Mouse (Mus musculus): ENCODE data around the gene Add2.

The Add2 gene

DNA sequence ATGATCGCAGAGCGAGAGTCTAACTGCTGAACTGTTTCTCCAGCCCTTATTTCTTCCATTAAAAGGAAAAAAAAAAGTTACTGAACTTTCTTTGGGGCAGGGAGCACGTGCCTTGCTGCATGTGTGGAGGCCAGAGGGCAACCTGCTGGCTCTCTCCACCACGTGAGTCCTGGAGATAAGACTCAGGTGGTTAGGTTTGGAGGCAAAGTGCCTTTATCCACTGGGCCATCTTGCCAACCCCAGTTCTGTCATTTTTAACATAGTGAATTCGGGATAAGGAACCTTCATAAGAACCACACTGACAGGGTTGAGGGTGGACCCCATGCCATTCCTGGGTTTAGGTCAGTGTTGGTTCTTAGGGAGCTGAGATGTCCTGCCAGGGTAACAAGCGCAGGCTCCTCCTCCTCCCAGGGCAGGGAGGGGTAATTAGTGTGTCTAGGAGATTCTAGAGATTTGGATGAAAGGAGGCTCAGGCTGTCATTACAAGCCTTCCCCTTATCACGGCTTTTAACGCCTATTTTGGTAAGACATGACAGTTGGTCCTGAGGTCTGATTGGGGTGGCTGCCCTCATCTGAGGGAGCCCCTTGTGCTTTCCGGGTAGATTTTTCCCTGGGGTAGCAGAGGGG is 101.5 kb downstream of the Add2 start:
- in situ Hi-C loops (cut with MboI, MseI): no loop called here

DNA sequence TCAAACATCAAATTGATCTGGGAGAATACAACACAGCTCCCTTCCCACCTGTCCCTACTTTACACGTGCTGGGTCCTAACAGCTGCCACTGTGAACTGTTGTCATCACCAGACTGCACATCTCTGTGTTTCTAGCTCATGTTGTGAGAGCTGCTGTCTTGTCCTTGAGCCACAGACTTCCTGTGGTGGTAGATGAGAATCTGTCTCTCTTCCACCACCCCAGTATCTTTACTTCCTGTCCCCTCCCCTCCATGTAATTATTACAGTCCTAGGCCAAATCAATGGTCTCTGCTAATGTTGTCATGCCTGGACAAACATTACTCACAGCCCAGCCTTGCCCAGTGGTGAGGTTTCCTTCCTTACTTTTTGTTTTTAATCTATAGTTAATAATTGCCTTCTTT is 105.4 kb downstream of the Add2 start:
- in situ Hi-C loops (cut with MboI, MseI): no loop called here

DNA sequence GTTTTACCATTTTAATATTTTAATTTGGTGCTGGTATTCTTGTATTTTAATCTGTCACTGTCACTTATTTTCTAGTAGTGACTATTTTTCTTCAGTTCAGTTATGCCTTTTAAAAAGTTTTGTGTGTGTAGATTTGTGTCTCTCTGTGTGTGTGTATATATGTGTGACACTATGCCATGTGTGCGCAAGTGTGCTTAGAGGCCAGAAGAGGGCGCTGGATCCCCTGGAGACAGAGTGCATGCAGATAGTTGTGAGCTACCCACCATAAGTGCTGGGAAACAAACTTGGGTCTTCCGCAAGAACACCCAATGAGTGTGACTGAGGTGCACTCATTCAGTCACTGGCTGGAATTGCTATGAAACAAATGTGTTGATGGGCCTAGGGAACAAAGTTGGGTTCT is 107.7 kb downstream of the Add2 start:
- in situ Hi-C loops (cut with MboI, MseI): no loop called here

DNA sequence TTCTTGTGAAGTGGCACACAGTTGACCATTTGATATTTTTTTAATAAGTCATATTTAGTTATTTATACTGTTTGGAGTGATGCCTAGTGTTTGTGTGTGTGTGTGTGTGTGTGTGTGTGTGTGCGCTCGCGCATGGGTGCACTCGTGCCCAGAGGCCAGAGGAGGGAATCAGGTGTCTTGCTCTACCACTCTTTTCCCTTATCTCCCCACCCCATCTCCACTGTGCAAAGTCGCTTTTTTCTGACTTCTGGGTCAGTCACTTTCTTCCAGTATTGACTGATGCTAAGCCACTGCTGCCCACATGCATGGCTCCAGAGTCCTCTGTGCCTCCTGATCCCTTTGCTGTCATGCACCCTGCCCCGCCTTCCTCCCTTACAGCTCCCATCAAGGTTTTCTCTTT is 112.8 kb downstream of the Add2 start:
- in situ Hi-C loops (cut with MboI, MseI): loop anchor here (10.0 kb wide), 1 partner anchor 1666 kb away; no protein-coding TSS in a partner anchor

DNA sequence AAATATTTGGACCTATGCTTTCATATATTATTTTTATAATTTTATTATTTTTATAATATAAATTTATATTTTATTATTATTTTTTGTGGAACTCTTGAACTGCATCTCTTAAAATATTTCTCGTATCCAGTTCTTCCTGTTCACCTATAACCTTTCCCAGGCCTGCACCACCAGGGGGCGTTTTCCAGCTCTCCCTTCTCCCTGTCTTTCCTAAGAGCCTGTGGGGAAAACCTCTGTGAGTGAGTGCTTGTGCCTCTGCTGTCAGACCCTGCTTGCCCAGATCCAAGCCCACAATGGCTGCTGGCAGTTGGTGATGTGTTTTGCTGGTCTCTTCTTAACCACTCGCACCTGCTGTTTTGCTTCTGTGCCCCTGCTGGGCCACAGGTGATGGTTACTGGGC is 113.3 kb downstream of the Add2 start:
- in situ Hi-C loops (cut with MboI, MseI): loop anchor here (10.0 kb wide), 1 partner anchor 1667 kb away; no protein-coding TSS in a partner anchor

DNA sequence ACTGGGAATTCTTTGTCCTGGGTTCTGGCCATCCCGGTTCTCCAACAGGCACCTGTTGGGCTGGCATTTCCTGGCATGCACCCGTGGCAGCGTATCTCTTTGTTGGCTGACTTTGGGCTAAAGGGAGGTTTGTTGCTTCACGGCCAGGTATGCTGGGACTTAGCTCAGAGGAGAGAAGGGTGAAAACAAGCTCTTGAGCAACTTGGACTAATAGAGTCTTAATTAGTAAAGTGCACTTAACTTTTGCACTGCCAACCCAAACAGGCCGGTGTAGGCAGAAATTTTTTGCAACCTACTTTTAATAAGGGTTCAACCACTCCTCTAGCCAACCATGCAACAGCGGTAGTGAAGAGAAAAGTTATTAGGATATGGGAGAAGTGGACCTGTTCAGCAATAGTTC is 116.5 kb downstream of the Add2 start:
- in situ Hi-C loops (cut with MboI, MseI): loop anchor here (10.0 kb wide), 1 partner anchor 1670 kb away; no protein-coding TSS in a partner anchor

DNA sequence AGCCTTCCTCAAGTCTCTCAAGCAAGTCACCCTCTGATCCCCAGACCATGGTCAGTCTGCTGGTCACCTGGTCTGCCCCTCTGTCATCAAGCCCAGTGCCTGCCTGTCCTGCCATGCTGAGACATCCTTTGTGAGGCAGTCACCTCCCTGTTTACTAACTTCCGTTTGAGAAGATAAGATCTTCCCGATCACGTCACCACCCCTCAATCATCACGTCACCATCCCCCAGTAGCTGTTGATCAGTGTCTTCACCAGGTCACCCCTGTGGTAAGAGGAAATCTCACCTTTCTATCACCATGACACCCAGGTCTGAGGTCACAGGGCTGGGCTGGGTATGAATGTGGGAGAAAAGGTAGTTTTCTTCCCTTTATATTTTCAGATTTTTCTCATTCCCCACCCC is 120.0 kb downstream of the Add2 start:
- in situ Hi-C loops (cut with MboI, MseI): loop anchor here (10.0 kb wide), 1 partner anchor 1674 kb away; no protein-coding TSS in a partner anchor

DNA sequence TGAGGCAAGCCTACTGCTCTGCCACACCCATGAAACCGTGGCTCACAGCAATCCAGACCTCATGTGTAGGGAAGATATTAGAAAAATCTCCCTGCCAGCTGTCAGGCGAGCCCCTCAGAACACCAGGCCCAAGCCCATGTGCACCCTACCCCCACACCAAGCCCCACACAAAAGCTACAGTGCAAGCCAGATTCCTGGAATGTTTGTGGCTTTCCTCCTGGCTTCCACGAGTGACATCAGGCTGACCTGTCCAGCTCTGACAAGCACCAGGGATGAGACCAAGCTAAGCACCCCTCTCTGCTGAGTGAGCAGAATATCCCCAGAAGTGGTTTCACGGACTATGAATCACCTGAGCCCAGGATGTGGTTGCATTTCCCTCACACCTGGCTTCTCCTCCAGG is 120.5 kb downstream of the Add2 start:
- in situ Hi-C loops (cut with MboI, MseI): loop anchor here (10.0 kb wide), 1 partner anchor 1674 kb away; no protein-coding TSS in a partner anchor

DNA sequence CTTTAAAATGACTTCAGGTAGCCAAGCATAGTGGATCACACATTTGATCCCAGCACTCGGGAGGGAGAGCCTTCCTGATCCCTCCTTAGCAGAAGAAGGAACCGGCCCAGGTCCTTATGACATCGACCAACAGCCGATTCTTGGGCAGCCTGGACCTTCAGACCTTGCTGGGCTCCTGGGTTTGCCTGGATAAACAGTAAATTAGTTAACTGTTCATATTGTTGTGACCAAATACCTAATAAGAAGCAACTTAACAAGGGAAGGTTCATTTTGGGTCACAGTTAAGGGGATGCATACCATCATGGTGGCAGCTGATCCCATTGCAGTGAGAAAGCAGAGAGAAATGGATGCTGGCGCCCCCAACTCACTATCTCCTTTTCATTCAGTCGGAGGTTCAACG is 124.2 kb downstream of the Add2 start:
- in situ Hi-C loops (cut with MboI, MseI): no loop called here

DNA sequence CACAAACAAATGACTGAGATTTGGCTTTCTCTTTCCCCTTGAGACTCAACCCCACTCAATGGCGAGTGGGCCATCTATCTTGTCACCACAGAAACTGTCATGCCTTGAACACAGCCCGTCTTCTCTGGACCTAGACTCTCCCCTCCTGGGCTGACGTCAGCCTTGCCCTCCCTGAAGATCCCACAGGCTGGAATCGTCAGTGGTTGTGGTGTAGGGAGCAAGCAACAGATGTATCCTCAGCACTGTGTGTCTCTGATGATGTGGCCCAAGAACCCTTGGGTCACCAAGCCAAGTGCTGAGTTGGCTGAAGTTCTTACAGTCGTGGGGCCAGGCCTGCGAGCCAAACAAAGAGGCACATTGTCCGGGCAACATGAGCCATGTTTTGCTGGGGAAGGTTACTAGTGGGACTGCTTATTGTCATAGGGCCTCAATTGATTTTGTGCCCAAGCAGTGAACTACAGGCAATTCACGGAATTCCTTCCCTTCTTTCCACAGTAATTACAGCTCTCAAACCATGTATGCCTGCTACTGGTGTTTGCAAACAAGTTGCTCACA is 125.0 kb downstream of the Add2 start:
- in situ Hi-C loops (cut with MboI, MseI): no loop called here

DNA sequence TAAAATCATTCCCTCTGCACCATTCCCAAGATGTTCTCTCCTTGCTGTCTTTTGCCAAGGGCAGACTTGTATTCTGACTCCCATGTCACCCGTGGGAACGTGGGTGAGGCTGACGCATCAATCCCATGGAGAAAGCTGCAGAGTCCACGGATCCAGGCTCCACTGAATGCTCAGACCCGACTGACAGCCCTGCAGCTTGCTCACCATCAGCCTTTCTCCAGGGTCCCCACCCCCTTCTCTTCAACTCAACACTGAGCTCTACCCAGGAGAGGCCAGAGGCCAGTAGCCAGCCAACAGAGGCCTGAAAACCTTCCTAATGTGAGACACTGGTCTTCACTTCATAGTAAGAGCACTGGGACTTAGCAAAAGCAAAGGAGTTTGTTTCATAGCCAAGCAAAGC is 125.5 kb downstream of the Add2 start:
- in situ Hi-C loops (cut with MboI, MseI): no loop called here

DNA sequence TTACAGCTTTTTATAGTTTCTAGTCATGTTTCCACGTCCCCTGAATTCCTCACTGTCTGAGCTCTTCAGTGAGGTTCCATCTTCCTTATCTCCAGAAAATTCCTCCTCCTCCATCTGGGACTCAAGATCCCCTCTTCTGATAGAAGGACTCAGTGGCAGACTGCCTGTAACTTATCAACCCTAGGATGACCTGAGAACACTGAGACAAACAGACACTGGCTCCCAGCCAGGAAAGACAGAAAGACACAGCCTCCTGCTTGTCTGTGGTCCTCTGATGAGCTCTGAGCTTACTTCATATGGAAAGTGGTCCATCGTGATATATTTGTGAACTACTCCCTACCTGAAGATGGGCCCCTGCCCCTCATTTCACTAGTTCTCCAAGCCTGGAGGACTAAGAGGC is 126.0 kb downstream of the Add2 start:
- in situ Hi-C loops (cut with MboI, MseI): no loop called here

DNA sequence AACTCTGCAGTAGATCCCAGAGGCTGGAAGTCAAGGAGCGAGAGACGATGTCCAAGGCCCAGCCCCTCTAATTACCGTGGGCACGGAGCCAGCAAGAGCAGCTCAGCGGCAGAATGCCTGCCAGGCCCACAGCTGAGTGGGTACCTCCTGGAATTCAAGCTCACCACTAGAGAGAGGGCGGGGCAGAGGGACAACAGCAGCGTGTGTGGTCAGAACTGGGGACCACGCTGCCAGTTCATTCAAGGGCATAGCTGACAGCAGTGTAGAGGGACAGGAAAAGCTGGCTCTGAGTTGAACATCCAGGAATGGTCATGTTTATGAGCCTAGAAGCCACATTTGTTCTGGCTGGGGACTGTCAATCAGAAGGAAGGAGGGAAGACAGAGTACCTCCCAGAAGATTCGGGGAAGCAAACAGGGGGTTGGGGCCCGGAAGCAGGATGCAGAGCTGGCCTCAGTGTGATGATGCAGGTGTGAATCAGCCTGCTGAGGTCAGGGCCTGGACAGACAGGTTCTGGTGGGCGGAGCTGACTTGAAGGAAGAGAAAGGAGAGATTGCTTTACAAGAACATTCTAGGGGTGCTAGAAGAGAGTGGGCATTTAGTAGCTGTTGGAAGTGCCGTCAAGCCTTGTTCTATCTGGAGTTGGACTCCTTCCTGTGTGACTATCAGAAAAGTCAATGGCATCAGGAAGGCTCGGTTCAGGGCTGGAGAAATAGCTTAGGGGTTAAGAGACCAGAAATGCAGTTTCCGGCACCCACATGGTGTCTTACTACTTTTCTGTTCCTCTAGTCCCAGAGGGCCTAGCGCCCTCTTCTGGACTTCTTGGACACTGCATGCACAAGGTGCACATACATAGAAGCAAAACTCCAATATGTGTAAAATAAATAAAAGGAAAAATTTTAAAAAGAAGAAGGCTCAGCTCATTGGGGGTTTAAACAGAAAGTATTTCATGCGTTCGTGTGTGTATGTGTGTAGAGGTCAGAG is 129.1 kb downstream of the Add2 start:
- in situ Hi-C loops (cut with MboI, MseI): no loop called here

DNA sequence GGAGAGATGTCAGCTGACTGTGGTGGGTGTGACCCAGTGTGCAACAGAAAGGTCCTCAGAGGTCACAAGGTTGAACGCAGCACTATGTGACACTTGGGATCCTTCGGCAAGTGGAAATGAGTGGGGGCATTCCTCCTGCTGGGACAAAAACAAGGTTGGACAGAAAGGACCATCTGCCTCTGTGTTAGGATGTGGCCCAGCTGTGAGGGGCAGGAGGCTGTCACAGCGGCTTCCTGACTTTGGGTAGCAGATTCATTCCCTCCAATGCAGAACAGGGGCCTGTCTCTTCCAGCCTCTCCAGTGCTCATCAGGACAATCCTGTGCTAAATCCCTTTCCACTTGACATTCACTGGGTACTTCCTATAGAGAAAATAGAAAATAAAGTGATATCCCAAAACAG is 132.4 kb downstream of the Add2 start:
- in situ Hi-C loops (cut with MboI, MseI): loop anchor here (10.0 kb wide), 1 partner anchor 554 kb away; no protein-coding TSS in a partner anchor

DNA sequence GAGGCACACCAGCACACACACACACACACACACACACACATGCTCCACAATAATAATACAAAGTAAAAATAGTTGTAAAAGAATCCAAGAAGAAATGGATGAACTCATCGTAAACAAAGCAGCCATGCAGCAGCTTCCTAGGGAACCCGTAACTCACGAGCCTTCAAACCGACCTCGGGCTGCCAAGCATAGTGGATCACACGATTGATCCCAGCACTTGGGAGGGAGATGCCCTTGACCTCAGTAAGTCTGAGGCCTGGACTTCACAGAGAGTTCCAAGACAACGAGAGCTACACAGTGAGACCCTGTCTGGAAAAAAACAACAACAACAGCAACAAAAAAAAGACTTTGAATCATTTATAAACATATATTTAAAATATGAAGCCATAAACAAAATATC is 133.1 kb downstream of the Add2 start:
- in situ Hi-C loops (cut with MboI, MseI): loop anchor here (10.0 kb wide), 1 partner anchor 553 kb away; no protein-coding TSS in a partner anchor

DNA sequence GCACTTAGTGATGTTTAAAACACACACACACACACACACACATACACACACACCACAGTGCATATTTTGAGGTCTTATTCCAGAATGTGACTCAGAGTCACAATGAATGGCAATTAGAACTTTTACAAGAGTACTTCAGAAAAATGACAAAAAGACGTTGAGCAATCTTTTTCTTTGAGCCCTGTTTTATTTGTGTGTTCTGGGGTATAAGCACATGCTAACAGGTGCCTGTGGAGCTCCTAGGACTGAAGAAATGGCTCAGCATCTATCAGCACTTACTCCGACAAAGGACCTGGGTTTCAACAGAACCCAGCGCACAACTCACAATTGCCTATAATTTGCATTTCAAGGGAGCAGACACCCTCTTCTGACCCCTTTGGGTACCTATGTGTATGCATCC is 135.5 kb downstream of the Add2 start:
- in situ Hi-C loops (cut with MboI, MseI): loop anchor here (10.0 kb wide), 1 partner anchor 551 kb away; no protein-coding TSS in a partner anchor

DNA sequence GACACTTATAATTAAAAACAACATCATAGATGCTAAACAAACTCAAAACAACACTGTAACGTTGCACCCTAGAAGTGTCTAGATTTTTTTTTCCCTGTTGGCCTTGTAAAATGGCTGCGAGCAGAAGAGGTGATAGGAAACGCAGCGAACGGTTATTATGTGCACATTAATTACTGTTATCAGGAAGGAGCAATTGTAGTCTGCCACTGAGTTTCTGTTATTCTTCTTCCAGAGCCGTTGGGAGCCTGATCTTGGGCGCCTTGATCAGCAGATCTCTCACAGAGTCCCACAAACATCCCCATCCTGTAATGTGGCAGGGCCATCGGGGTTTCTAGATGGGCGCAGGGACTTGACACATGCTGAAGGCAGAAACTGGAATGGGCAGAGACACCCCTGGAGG is 137.9 kb downstream of the Add2 start:
- in situ Hi-C loops (cut with MboI, MseI): loop anchor here (10.0 kb wide), 1 partner anchor 548 kb away; no protein-coding TSS in a partner anchor

DNA sequence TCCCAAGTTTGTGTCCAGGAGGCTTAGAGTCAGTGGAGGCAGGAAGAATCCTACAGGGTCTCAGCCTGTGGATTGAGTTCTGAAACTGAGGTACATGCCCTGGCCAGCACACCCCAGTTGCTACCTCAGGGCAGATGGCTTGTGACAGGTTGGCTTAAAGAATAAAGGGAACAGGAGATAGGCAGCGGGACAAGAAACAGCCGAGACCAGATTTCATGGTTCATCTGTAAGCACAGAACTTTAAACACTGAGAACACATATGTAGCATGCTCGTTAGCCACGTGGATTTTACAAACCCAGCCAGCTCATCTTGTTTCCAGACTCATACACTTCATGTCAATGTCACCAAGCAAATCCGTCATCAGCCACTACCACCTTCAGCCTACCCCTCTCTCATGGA is 139.4 kb downstream of the Add2 start:
- in situ Hi-C loops (cut with MboI, MseI): loop anchor here (10.0 kb wide), 1 partner anchor 547 kb away; no protein-coding TSS in a partner anchor

DNA sequence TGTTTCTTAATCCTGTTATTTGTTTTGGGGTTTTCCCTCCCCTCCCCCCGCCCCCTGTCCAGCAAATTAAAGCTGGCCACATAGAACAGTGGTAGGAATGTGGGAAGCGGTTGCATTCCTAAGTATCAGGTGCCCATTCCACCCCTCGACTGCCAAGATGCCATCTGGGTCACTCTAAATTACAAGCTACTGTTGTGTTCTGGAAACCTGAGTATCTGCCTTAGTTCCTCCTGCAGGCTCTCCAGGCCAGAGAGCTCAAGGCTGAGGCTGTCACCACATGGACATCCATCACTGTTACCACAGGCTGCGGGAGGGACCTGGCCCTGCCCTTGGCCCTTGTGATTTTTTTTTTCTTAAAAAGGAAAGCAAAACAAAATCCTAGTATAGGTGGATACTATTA is 140.7 kb downstream of the Add2 start:
- in situ Hi-C loops (cut with MboI, MseI): loop anchor here (10.0 kb wide), 1 partner anchor 546 kb away; no protein-coding TSS in a partner anchor
